Mouse (Mus musculus): ENCODE measurements around the gene Timm8b. TPM values are rescaled to one million over a fixed set of nuclear protein-coding genes. Genes with fewer than 3 reads are reported as not detected.

Gene Timm8b
- total and polyA plus RNA-seq, 2 experiments from 2014 or later, result 115 to 445 TPM

DNA sequence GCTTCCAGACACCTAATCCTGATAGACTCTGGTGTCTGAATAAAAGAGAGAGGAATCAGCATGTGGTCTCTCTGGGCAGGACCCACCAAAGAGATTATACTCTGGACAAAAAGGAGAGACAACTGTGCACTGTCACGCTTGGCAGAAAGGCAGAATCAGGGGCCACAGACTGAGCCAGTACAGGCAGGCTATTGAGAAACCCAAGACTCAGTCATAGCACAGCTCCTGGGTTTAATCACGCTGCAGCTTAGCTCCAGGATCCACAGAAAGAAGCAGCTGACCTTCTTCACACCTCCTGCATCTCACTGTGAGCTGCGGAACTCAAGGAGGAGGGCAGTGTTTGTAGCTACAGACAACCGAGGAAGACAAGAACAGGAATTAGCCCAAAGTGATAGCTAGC, 23.3 kb upstream of the Timm8b start:
- WGBS, result 37% methylated on average over 4 of the region's 4 CpGs
- Histone ChIP-seq H3K36me3 (replicated peaks; ENCODE audit: control insufficient read depth, insufficient read depth, low read length) (no peaks in the 10 kb centered on the region), H3K4me2 (ENCODE audit: low read depth, low read length) (no peak overlapping the region), H3K27ac (ENCODE audit: low read depth) (no peak overlapping the region), H3K9me3 (replicated peaks; ENCODE audit: control insufficient read depth, low read length) (no peaks in the 10 kb centered on the region), H3K27me3 (ENCODE audit: control insufficient read depth, insufficient read depth, low read length) (no peaks in the 10 kb centered on the region), H3K4me3 (ENCODE audit: low read depth, low read length) (no peak overlapping the region), H3K4me1 (ENCODE audit: control insufficient read depth, insufficient read depth) (no peaks in the 10 kb centered on the region), H3K9ac (replicated peaks; ENCODE audit: low read depth, low read length) (no peak overlapping the region)
- no peak for TF ChIP-seq EP300 (IDR thresholded peaks at IDR 0.05; ENCODE audit: low read depth)
- no peak for TF ChIP-seq CTCF (IDR thresholded peaks at IDR 0.05; ENCODE audit: low read depth)
- ATAC-seq (ENCODE audit: insufficient read depth, low read depth), result no peak
- no peak for DNase-seq (ENCODE audit: low spot score)

DNA sequence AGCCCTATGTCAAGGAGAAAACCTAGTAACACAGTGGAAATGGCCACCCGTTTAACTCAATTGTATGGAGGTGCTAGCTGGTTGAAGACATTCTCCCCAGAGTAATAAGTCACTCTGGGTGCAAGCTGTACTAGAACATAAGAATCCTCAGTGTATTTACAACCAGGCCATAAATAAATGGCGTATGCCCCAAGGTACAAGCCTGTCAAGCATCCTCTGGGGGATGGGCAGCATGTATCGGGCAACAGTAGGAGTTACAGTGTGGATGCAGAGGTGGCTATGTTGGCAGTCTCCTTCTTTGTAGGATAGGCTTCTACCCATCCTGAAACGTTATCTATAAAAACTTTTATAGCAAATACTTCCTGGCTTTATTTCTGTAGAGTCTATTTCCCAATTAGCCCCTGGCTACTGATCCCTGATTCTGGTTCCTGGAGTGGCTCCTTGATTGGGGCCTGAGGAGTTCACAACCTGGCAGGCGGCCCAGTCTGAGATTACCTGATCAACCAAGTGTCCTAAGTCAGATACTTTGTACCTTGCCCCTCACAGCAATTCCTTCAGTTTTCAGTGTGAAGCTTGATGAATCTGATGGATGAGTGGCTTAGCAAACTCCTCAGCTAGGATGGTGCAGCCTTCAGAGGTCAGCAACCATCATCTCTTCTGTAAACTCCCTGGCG, 18.4 kb upstream of the Timm8b start:
- DNase-seq (ENCODE audit: low spot score), result no peak
- no peak for ATAC-seq (ENCODE audit: insufficient read depth, low read depth)
- H3K9ac ChIP-seq (replicated peaks; ENCODE audit: low read depth, low read length), result no peak overlapping the region
- no peaks in the 10 kb centered on the region for H3K9me3 ChIP-seq (replicated peaks; ENCODE audit: control insufficient read depth, low read length)
- H3K36me3 ChIP-seq (replicated peaks; ENCODE audit: control insufficient read depth, insufficient read depth, low read length), result no peaks in the 10 kb centered on the region
- no peak overlapping the region for H3K27ac ChIP-seq (ENCODE audit: low read depth)
- WGBS, result 71% methylated on average over 6 of the region's 6 CpGs
- no peak overlapping the region for H3K4me2 ChIP-seq (ENCODE audit: low read depth, low read length)
- H3K4me1 ChIP-seq (ENCODE audit: control insufficient read depth, insufficient read depth), result no peaks in the 10 kb centered on the region
- TF ChIP-seq EP300 (IDR thresholded peaks at IDR 0.05; ENCODE audit: low read depth) (no peak), CTCF (IDR thresholded peaks at IDR 0.05; ENCODE audit: low read depth) (no peak)
- H3K27me3 ChIP-seq (ENCODE audit: control insufficient read depth, insufficient read depth, low read length), result no peaks in the 10 kb centered on the region
- H3K4me3 ChIP-seq (ENCODE audit: low read depth, low read length), result no peak overlapping the region

DNA sequence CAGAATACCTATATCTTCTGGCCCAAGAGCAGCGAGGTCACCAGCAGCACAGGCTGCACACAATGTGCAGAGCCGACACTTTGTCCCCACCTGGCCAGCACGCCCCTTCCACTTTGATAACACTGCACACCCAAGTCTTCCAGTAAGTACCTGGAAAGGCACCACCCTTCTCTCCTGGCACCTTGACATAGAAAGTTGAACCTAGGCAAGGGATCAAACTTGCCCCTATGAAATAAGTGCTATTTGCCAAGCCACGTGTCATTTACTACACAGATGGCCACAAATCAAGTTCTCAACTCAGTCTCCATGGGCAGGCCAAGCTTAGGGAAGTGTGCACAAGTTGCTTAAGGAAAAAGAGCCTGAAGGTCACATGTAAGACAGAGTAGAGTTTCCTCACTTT, 16.8 kb upstream of the Timm8b start:
- TF ChIP-seq CTCF (IDR thresholded peaks at IDR 0.05; ENCODE audit: low read depth) (no peak), EP300 (IDR thresholded peaks at IDR 0.05; ENCODE audit: low read depth) (no peak)
- no peak overlapping the region for H3K9ac ChIP-seq (replicated peaks; ENCODE audit: low read depth, low read length)
- no peak overlapping the region for H3K4me3 ChIP-seq (ENCODE audit: low read depth, low read length)
- no peak for DNase-seq (ENCODE audit: low spot score)
- no peak overlapping the region for H3K4me2 ChIP-seq (ENCODE audit: low read depth, low read length)
- WGBS, result 67% methylated on average over 4 of the region's 4 CpGs
- H3K9me3 ChIP-seq (replicated peaks; ENCODE audit: control insufficient read depth, low read length), result no peaks in the 10 kb centered on the region
- H3K36me3 ChIP-seq (replicated peaks; ENCODE audit: control insufficient read depth, insufficient read depth, low read length), result no peaks in the 10 kb centered on the region
- no peaks in the 10 kb centered on the region for H3K27me3 ChIP-seq (ENCODE audit: control insufficient read depth, insufficient read depth, low read length)
- no peak overlapping the region for H3K27ac ChIP-seq (ENCODE audit: low read depth)
- ATAC-seq (ENCODE audit: insufficient read depth, low read depth), result no peak
- no peaks in the 10 kb centered on the region for H3K4me1 ChIP-seq (ENCODE audit: control insufficient read depth, insufficient read depth)

DNA sequence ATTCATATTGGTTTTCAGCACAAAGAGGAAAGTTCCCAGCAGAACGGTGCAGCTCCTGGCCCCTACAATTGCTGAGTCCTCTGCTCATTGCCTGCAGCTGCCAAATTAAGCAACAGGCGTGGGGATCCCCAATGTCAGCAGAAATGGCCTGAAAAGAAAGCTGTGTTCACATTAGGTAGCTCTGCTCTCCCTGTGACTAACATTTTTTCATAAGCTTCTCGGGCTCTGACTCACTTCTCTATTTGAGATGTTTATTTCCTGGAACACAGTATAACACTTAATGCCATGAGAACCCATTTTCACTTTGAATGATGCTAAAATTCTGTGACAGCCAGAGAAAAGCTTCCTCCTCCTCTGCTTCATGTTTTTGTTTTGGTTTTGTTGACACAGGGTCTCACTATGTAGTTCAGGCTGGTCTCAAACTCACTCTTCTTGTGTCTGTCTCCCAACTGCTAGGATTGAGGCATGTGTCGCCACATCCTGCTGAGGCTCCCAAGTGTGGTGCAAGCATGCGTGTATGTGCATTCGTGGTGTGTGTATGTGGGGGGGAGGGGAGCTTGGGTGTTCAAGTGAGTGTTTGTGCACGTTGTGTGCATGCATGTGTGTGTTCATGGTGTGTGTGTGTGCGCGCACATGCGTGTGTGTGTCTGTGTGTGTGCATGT, 12.7 kb upstream of the Timm8b start:
- Histone ChIP-seq H3K4me2 (ENCODE audit: low read depth, low read length) (no peak overlapping the region), H3K36me3 (replicated peaks; ENCODE audit: control insufficient read depth, insufficient read depth, low read length) (peaks cover 12% of the 10 kb centered on the region), H3K9me3 (replicated peaks; ENCODE audit: control insufficient read depth, low read length) (no peaks in the 10 kb centered on the region), H3K27ac (ENCODE audit: low read depth) (no peak overlapping the region), H3K9ac (replicated peaks; ENCODE audit: low read depth, low read length) (no peak overlapping the region), H3K27me3 (ENCODE audit: control insufficient read depth, insufficient read depth, low read length) (no peaks in the 10 kb centered on the region), H3K4me1 (ENCODE audit: control insufficient read depth, insufficient read depth) (no peaks in the 10 kb centered on the region), H3K4me3 (ENCODE audit: low read depth, low read length) (no peak overlapping the region)
- WGBS, result 68% methylated on average over 10 of the region's 10 CpGs
- TF ChIP-seq EP300 (IDR thresholded peaks at IDR 0.05; ENCODE audit: low read depth) (no peak), CTCF (IDR thresholded peaks at IDR 0.05; ENCODE audit: low read depth) (no peak)
- no peak for DNase-seq (ENCODE audit: low spot score)
- ATAC-seq (ENCODE audit: insufficient read depth, low read depth), result no peak

DNA sequence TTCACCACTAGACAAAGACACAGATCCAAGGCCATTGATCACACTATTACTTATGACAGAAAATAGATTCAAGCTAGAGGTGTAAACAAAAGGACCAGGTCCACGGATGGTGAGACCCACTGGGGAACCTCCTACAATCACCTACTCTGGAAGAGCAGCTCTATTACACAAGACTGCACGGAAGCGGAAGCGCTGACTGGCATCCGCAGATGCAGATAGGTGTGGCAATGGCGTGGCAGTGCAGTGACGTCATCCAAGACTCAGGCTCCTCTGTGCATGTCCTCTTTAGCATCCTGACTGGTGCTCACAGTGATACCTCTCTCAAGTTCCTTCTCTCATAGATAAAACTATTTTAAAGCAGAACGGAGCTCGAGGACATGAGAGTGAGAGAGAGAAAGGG, 10.8 kb upstream of the Timm8b start:
- Histone ChIP-seq H3K9ac (replicated peaks; ENCODE audit: low read depth, low read length) (no peak overlapping the region), H3K9me3 (replicated peaks; ENCODE audit: control insufficient read depth, low read length) (no peaks in the 10 kb centered on the region), H3K27me3 (ENCODE audit: control insufficient read depth, insufficient read depth, low read length) (no peaks in the 10 kb centered on the region), H3K4me3 (ENCODE audit: low read depth, low read length) (no peak overlapping the region), H3K4me2 (ENCODE audit: low read depth, low read length) (no peak overlapping the region), H3K4me1 (ENCODE audit: control insufficient read depth, insufficient read depth) (no peaks in the 10 kb centered on the region), H3K36me3 (replicated peaks; ENCODE audit: control insufficient read depth, insufficient read depth, low read length) (peaks cover 31% of the 10 kb centered on the region), H3K27ac (ENCODE audit: low read depth) (no peak overlapping the region)
- no peak for TF ChIP-seq CTCF (IDR thresholded peaks at IDR 0.05; ENCODE audit: low read depth)
- no peak for TF ChIP-seq EP300 (IDR thresholded peaks at IDR 0.05; ENCODE audit: low read depth)
- WGBS, result 85% methylated on average over 9 of the region's 9 CpGs
- DNase-seq (ENCODE audit: low spot score), result no peak
- ATAC-seq (ENCODE audit: insufficient read depth, low read depth), result no peak
